Mouse (Mus musculus): Measurements from ENCODE around the gene Rapsn.

DNA sequence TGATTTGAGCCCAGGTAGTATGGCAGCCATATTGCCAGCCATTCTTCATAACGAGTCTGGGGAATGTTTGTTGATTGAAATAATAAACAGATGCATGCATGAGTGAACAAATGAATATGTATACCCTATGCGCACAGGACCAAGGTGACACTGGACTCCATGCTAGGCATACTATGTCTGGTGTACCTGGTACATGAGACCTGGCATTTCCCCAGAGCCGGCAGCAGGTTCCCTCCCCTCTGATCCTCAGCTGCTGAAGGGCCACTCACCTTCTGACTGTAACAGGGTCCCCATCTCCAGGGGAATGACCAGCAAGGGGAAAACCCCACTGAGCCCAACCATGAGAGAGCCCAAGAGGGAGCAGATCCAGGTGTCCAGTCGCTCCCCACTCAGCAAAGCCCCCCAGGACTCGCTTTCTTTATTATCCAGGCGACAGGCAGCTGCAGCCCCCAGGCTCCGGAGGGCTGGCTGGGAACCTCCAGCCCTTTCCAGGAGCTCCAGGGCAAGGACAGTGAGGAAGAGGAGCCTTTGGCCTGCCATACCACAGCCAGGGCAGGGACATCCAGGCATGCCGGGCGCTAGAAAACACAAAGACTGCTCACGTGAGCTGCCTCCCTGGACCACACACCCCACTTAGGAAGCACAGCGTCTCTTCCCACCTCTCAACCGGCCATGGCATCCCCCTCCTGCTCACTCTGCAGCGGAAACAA, 32.9 kb downstream of the Rapsn start:
- no peak for TF ChIP-seq CTCF (IDR thresholded peaks at IDR 0.05; ENCODE audit: extremely low read depth, insufficient read depth, low read length)
- TF ChIP-seq POLR2A (IDR thresholded peaks at IDR 0.05; ENCODE audit: extremely low read depth, insufficient read depth, low read length): no peak
